Mouse (Mus musculus) heart, adult 10 weeks (tissue): ENCODE results near the gene Lce1h. TPM values are rescaled to one million over a fixed set of nuclear protein-coding genes. Genes with fewer than 3 reads are reported as not detected.

ENCODE experiments used
- polyA plus RNA-seq: library from polyadenylated mRNA; stranded (reverse); fragments of 350-450 nt; fragmentation: Illumina TruSeq; extraction: RNeasy Lipid Tissue Mini Kit (QIAGEN cat#74804); gene quantifications from one replicate; pipeline ENCODE4 v1.2.3, GENCODE M21; 2014; ENCODE audit warnings: low read depth, low replicate concordance

Lce1h gene
- polyA plus RNA-seq: not detected

DNA sequence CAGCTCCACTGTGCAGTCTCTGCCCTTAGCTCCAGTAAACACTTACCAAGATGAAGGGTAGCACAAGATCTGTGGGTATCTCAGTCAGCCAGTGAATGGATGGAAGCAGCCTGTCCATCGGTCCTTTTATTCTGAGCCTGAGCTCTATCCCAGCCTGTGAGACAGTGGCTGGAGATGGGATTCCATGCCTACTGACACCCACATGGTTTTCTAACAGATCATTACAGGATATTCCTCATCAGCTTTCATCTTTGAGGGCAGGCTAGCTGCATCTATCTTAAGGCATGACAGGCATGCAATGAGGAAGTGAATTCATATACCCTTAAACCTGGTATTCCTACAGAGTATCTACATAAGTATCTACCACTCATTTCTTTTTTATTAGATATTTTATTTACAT lies at the start of gene Lce1h:
Gene Lce1h (minus strand): TSS at position 101 of the 400 bp plus-strand sequence.

DNA sequence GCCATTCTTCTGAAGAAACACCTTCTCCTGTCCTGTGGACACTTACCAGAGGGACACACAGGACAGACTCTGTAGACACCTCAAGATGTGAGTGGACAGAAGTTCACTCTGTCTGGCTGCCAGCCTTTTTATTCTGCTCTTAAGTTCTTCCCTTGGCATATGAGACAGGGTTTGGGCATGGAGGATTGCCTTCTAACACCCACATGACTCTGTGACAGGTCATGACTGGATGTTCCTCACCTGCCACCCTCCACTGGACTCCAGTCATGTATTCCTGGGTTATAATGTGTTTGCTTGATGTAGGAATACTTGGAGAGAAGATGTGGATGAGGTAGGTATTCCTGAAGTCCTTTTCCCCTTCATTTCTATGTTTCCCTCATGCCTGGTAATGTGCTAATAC lies 42.9 kb upstream of the Lce1h start, which contains the start of gene Lce1k:
Gene Lce1k (minus strand): TSS at position 101 of the 400 bp plus-strand sequence.

DNA sequence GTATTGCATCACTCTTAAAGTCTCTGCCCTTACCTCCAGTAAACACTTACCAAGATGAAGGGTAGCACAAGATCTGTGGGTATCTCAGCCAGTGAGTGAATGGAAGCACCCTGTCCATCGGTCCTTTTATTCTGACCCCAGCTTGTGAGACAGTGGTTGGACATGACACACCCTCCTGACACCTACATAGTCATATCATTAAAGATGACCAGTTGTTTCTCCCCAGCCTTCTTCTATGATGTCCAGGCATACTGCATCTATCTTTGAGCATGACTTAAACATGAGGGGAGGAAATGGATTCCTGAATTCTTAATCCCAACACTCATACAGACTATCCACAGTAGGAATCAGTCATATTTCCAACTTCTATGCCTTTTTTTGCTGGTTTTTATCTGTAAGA lies 25.5 kb upstream of the Lce1h start, which contains the start of gene Lce1j:
Gene Lce1j (minus strand): TSS at position 101 of the 400 bp plus-strand sequence.

DNA sequence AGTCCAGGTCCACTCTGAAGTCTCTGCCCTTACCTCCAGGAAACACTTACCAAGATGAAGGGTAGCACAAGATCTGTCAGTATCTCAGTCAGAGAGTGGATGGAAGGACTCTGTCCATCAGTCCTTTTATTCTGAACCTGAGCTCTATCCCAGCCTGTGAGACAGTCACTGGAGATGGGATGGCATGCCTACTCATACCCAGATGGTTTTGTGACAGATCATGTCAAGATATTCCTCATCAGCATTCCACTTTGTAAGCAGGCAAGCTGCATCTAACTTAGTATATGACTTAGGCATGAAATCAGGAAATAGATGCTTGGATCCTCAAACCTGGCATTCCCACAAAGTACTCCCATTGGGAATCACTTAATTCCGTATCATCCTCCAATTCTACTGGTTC lies 13.9 kb upstream of the Lce1h start, which contains the start of gene Lce1i:
Gene Lce1i (minus strand): TSS at position 101 of the 400 bp plus-strand sequence.

DNA sequence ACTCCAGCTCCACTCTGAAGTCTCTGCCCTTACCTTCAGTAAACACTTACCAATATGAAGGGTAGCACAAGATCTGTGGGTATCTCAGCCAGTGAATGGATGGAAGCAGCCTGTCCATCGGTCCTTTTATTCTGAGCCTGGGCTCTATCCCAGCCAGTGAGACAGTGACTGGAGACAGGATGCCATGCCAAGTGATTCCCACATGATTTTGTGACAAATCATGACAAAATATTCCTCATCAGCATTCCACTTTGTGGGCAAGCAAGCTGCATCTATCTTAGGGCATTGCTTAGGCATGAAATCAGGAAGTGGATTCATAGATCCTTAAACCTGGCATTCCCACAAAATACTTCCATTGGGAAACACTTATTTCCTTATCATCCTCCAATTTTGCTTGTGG lies 12.6 kb downstream of the Lce1h start, which contains the start of gene Lce1g:
Gene Lce1g (minus strand): TSS at position 101 of the 400 bp plus-strand sequence.

DNA sequence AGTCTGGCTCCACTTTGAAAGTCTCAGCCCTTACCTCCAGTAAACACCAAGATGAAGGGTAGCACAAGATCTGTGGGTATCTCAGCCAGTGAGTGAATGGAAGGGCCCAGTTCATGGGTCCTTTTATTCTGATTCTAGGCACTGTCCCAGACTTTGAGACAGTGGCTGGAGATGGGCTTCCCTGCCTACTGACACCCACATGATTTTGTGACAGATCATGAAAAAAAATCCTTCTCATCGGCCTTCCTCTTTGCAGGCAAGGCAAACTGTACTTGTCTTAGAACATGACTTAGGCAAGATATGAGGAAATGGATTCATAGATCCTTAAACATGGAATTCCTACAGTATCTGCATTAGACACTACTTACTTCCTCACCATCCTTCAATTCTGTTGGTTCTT lies 25.9 kb downstream of the Lce1h start, which contains the start of gene Gm38119:
Gene Gm38119 (minus strand): TSS at position 101 of the 400 bp plus-strand sequence.

DNA sequence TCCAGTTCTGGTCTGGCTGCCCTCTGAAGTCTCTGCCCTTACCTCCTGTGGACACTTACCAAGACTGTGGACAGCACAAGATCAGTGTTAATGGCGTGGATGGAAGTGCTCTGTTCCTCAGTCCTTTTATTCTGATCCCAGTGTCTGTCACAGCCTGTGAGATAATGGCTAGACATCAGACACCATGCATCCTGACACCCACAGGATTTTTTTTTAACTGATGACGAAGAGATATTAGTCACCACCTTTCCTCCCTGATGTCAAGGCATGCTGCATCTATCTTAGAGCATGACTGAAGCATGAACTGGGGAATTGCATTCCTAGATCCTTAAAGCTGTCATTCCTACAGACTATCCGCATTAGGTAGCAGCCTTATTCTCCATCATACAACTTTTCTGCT lies 44.6 kb downstream of the Lce1h start, which contains the start of gene Lce1f:
Gene Lce1f (minus strand): TSS at position 101 of the 400 bp plus-strand sequence.

Other genes with a start within 250 kb of the Lce1h start
- gene 2310046K23Rik, start 230.6 kb downstream of the Lce1h start, polyA plus RNA-seq: not detected
- gene Ivl, start 191.3 kb downstream of the Lce1h start, polyA plus RNA-seq: not detected
- not detected for gene Smcp, start 176.1 kb downstream of the Lce1h start, polyA plus RNA-seq
- not detected for gene 2210017I01Rik, start 157.6 kb downstream of the Lce1h start, polyA plus RNA-seq
- not detected for gene Lce6a, start 143.4 kb downstream of the Lce1h start, polyA plus RNA-seq
- gene Lce1a1, start 116.8 kb downstream of the Lce1h start, polyA plus RNA-seq: not detected
- gene Lce1b, start 108.1 kb downstream of the Lce1h start, polyA plus RNA-seq: not detected
- gene Lce1a2, start 94.8 kb downstream of the Lce1h start, polyA plus RNA-seq: not detected
- gene Lce1c, start 85.8 kb downstream of the Lce1h start, polyA plus RNA-seq: not detected
- gene Lce1d, start 77.9 kb downstream of the Lce1h start, polyA plus RNA-seq: not detected
- not detected for gene Lce1e, start 56.0 kb downstream of the Lce1h start, polyA plus RNA-seq
- gene Lce1f, start 44.7 kb downstream of the Lce1h start, polyA plus RNA-seq: not detected
- gene Gm38119, start 26.0 kb downstream of the Lce1h start, polyA plus RNA-seq: not detected
- gene Lce1g, start 12.7 kb downstream of the Lce1h start, polyA plus RNA-seq: not detected
- not detected for gene Lce1i, start 13.8 kb upstream of the Lce1h start, polyA plus RNA-seq
- gene Lce1j, start 25.4 kb upstream of the Lce1h start, polyA plus RNA-seq: not detected
- not detected for gene Lce1k, start 42.8 kb upstream of the Lce1h start, polyA plus RNA-seq
- gene Kprp, start 62.2 kb upstream of the Lce1h start, polyA plus RNA-seq: not detected
- gene Lce1l, start 86.2 kb upstream of the Lce1h start, polyA plus RNA-seq: not detected
- not detected for gene 2310050C09Rik, start 105.2 kb upstream of the Lce1h start, polyA plus RNA-seq
- not detected for gene Lce3a, start 161.2 kb upstream of the Lce1h start, polyA plus RNA-seq
- gene Lce3b, start 167.9 kb upstream of the Lce1h start, polyA plus RNA-seq: not detected
- not detected for gene Lce3c, start 179.4 kb upstream of the Lce1h start, polyA plus RNA-seq
- gene Lce3d, start 192.3 kb upstream of the Lce1h start, polyA plus RNA-seq: not detected
- not detected for gene Lce3e, start 202.0 kb upstream of the Lce1h start, polyA plus RNA-seq
- not detected for gene Lce3f, start 227.2 kb upstream of the Lce1h start, polyA plus RNA-seq